26 mouse cellular contexts compared by ENCODE assay signal in the genomic region with DNA sequence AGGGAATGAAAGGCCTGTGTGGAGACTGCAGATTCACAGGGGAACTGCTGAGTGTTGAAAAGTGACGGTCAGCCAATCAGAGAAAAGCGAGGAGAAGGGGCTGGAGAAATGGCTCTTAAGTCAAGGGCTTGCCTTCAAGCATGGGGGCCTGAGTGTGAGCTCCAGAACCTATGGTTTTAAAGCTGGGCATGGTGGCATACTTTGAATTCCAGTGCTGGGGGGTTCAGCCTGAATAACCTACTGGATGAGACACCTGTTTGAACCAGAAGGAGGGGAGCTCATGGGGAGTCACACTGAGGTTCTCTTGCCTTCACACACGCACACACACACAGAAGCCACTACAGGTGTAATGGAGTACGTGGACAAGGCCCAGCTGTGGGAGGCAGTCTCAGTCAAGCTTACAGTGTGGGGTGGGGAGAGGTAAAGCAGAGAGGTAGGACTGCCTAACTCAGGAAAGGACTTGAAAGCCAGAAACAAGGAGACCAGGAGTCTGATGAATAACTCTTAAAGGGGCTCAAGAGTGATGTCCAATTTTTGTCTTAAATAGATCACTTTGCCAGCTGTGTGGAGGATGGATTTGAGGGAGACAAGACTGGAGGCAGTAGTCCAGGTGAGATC. TPM values are rescaled to one million over a fixed set of nuclear protein-coding genes. Genes with fewer than 3 reads are reported as not detected.
DNase-seq lines count a peak whose midpoint lies in the region; ATAC-seq and TF ChIP-seq lines count a peak whose summit lies in the region.
"Had no signal": no experiment of that assay in that cellular context is flagged by ENCODE, and none has a peak within 500 bp of the region (broad histone marks: within the 10 kb centered on the region; RNA-seq: fewer than 3 reads in every experiment).

No protein-coding gene starts in this region.

- peaks cover 22% of the 10 kb centered on the region for H3K36me3 ChIP-seq in forebrain, embryonic 10.5 days (replicated peaks)
- peaks cover 12% of the 10 kb centered on the region; the same call in 1 of the 2 replicates for H3K36me3 ChIP-seq in forebrain, embryonic 12.5 days (replicated peaks)
- peaks cover 6% of the 10 kb centered on the region; the same call in 1 of the 2 replicates for H3K36me3 ChIP-seq in splenic B cell, adult 2 months (ENCODE audit: control insufficient read depth, insufficient read depth, low read length, poor library complexity, severe bottlenecking)

- 76% methylated on average over 4 of the region's 4 CpGs for WGBS in forebrain, embryonic 10.5 days
- 68% methylated on average over 4 of the region's 4 CpGs for WGBS in forebrain, embryonic 12.5 days

- H3K9ac ChIP-seq in forebrain, embryonic 12.5 days = no peak overlapping the region
- H3K9ac ChIP-seq: heart, embryonic 15.5 days; limb, embryonic 15.5 days; liver, postnatal 0 days; stomach, embryonic 15.5 days had no signal

- no peak for DNase-seq in forebrain, embryonic 10.5 days (ENCODE audit: extremely low spot score, low spot score)
- no peak for DNase-seq in layer of hippocampus, adult 2 months (ENCODE audit: low spot score in 2 of 2)
- DNase-seq in layer of hippocampus, adult 11-12 months (ENCODE audit: low spot score) = no peak
- peak; percentile 43 for DNase-seq in retina, embryonic 14.5 days (ENCODE audit: low spot score)
- no peak for DNase-seq in retina, postnatal 1 day
- peak; percentile 10 for DNase-seq in splenic B cell, adult 2 months (ENCODE audit: low read depth, low spot score)
- DNase-seq in right cerebral cortex, postnatal 25 days = no peak
- DNase-seq: adrenal gland, adult 2 months; cerebellum, adult 9-11 months; kidney, adult 11 months; kidney, postnatal 10 days; liver, postnatal 0 days; midbrain, embryonic 14.5 days; right cerebral cortex, adult 18-20 months; thymus, adult 18-20 months had no signal

- H3K4me2 ChIP-seq in forebrain, embryonic 12.5 days = no peak overlapping the region
- H3K4me2 ChIP-seq: heart, embryonic 15.5 days; limb, embryonic 15.5 days; stomach, embryonic 15.5 days had no signal

- peaks cover 40% of the 10 kb centered on the region for H3K4me1 ChIP-seq in forebrain, embryonic 10.5 days
- H3K4me1 ChIP-seq in forebrain, embryonic 12.5 days = peaks cover 22% of the 10 kb centered on the region

- no peak for ATAC-seq in forebrain, embryonic 12.5 days (ENCODE audit: low FRiP score)
- ATAC-seq: CD4-positive, CD25-positive, alpha-beta regulatory T cell, adult 4 months; forebrain, embryonic 16.5 days; hindbrain, postnatal 0 days; liver, postnatal 0 days had no signal

- H3K27ac ChIP-seq in forebrain, embryonic 10.5 days = peak overlapping the region; percentile 1; the same call in 1 of the 2 replicates
- H3K27ac ChIP-seq in forebrain, embryonic 12.5 days = no peak overlapping the region
- H3K27ac ChIP-seq in layer of hippocampus, adult 2 months = peak overlapping the region; percentile 70
- H3K27ac ChIP-seq: heart, embryonic 15.5 days; hindbrain, embryonic 10.5 days; hindbrain, postnatal 0 days; limb, embryonic 15.5 days; stomach, embryonic 15.5 days had no signal

- no peaks in the 10 kb centered on the region for H3K27me3 ChIP-seq in forebrain, embryonic 10.5 days (ENCODE audit: poor library complexity, severe bottlenecking)
- H3K27me3 ChIP-seq in forebrain, embryonic 12.5 days = no peaks in the 10 kb centered on the region
- no peaks in the 10 kb centered on the region for H3K27me3 ChIP-seq in splenic B cell, adult 2 months (ENCODE audit: control insufficient read depth, insufficient read depth, low read length, poor library complexity, severe bottlenecking)
- H3K27me3 ChIP-seq: heart, embryonic 15.5 days; limb, embryonic 15.5 days; stomach, embryonic 15.5 days had no signal

- no peak for TF ChIP-seq CTCF in layer of hippocampus, adult 2 months (conservative IDR thresholded peaks at IDR 0.05)

- H3K4me3 ChIP-seq in forebrain, embryonic 10.5 days = no peak overlapping the region
- no peak overlapping the region for H3K4me3 ChIP-seq in forebrain, embryonic 12.5 days (replicated peaks)
- H3K4me3 ChIP-seq in layer of hippocampus, adult 2 months = no peak overlapping the region
- H3K4me3 ChIP-seq: erythroblast, embryonic 14.5 days; heart, embryonic 15.5 days; hindbrain, embryonic 10.5 days; limb, embryonic 15.5 days; myocyte; stomach, embryonic 15.5 days had no signal

- H3K9me3 ChIP-seq in forebrain, embryonic 10.5 days = no peaks in the 10 kb centered on the region
- H3K9me3 ChIP-seq in forebrain, embryonic 12.5 days = no peaks in the 10 kb centered on the region
- H3K9me3 ChIP-seq: G1E; heart, embryonic 15.5 days; hindbrain, embryonic 10.5 days; limb, embryonic 15.5 days; stomach, embryonic 15.5 days had no signal

RNA-seq across cellular contexts. Expression of gene Tor3a, which starts 53.8 kb away (rescaled TPM):
- polyA plus RNA-seq in forebrain, embryonic 10.5 days (2016; fragmentation: Nextera tagmentation; extraction: Ambion mirVana) = 5.4 and 6.2 TPM in 2 replicates
- polyA plus RNA-seq in forebrain, embryonic 12.5 days (2016; fragmentation: Nextera tagmentation; extraction: Ambion mirVana) = 4.1 and 5.3 TPM in 2 replicates
- 1 to 10 TPM; 7.1 to 8.2 TPM for total RNA-seq in layer of hippocampus, adult 2 months (2021)
- polyA plus RNA-seq: erythroblast, embryonic 14.5 days had no signal

Comparison
In these comparisons a context has a peak if more than half of its experiments do, and no peak if none do; other contexts are left out.
1. DNase-seq: peak in retina, embryonic 14.5 days (single experiment) and splenic B cell, adult 2 months (single experiment); none in forebrain, embryonic 10.5 days (single experiment), layer of hippocampus, adult 2 months (0 of 2), layer of hippocampus, adult 11-12 months (single experiment), retina, postnatal 1 day (single experiment) and right cerebral cortex, postnatal 25 days (single experiment).